Mouse (Mus musculus): ENCODE measurements around the gene Pgls.

The Pgls gene

GRCm38 (mm10) chr8:71637149-71638095 lies 45.4 kb downstream of the Pgls start:
- DNase-seq (ENCODE audit: low read depth, low spot score), result no peak

GRCm38 (mm10) chr8:71638321-71638720 lies 46.3 kb downstream of the Pgls start:
- DNase-seq (ENCODE audit: low read depth, low spot score), result no peak

- DNase-seq (ENCODE audit: low read depth, low spot score), result no peak
Observed at GRCm38 (mm10) chr8:71639318-71639717, 47.3 kb downstream of the Pgls start.

- DNase-seq (ENCODE audit: low read depth, low spot score), result no peak
Observed at GRCm38 (mm10) chr8:71645510-71645909, 53.5 kb downstream of the Pgls start.

Measured in CD4-positive helper T cell, adult 2 months (primary cell).